Mouse (Mus musculus) MEL (cell line): ENCODE data around the gene Sh2b2. TPM values are rescaled to one million over a fixed set of nuclear protein-coding genes. Genes with fewer than 3 reads are reported as not detected.

Experiments used
- DNase-seq: peaks from one replicate; pipeline ENCODE4 v3.0.0; 2011; ENCODE audit warnings: low read depth, low spot score
- H3K27ac ChIP-seq: 2 replicates; pipeline ENCODE4 v1.5.1; 2012; ENCODE audit warnings: low read depth, mild to moderate bottlenecking, control low read depth, low read length, moderate library complexity; ENCODE audit not compliant: control insufficient read depth
- H3K27me3 ChIP-seq, 2 experiments: fragments of 150-350 bp in 1 of 2; sonication (generic) in 1 of 2; 2 replicates each; pipeline ENCODE4 v1.6.1; 2012; ENCODE audit warnings: low read length in 2 of 2, mild to moderate bottlenecking in 2 of 2, improper control_type of control experiment in 1 of 2, moderate library complexity in 1 of 2; ENCODE audit not compliant: insufficient read depth in 2 of 2, control insufficient read depth in 1 of 2
- H3K36me3 ChIP-seq, 2 experiments: 2 replicates each; pipeline ENCODE4 v1.6.1; 2012 to 2014; ENCODE audit warnings: low read length in 2 of 2, improper control_type of control experiment in 1 of 2, inconsistent platforms in 1 of 2, mild to moderate bottlenecking in 1 of 2; ENCODE audit not compliant: insufficient read depth in 2 of 2, control insufficient read depth in 1 of 2
- H3K4me1 ChIP-seq, 2 experiments: fragments of 150-350 bp in 1 of 2; sonication (generic) in 1 of 2; 2 replicates each; pipeline ENCODE4 v1.6.1; 2012; ENCODE audit warnings: low read length in 2 of 2, improper control_type of control experiment in 1 of 2, mild to moderate bottlenecking in 1 of 2; ENCODE audit not compliant: insufficient read depth in 2 of 2, control insufficient read depth in 1 of 2
- H3K4me3 ChIP-seq, 2 experiments: fragments of 150-350 bp in 1 of 2; sonication (generic) in 1 of 2; 2 replicates each; pipeline ENCODE4 v1.5.1; 2012; ENCODE audit warnings: low read depth in 2 of 2, low read length in 2 of 2, mild to moderate bottlenecking in 2 of 2, moderate library complexity in 2 of 2, control low read depth in 1 of 2, improper control_type of control experiment in 1 of 2; ENCODE audit not compliant: control insufficient read depth in 1 of 2, insufficient read depth in 1 of 2
- H3K79me2 ChIP-seq: 2 replicates; pipeline ENCODE4 v1.6.1; 2012; ENCODE audit warnings: mild to moderate bottlenecking, low read length, moderate library complexity; ENCODE audit not compliant: control insufficient read depth, poor library complexity, insufficient read depth
- H3K9ac ChIP-seq: 2 replicates; pipeline ENCODE4 v1.6.1; 2012; ENCODE audit warnings: low read depth, mild to moderate bottlenecking, control low read depth, low read length, moderate library complexity; ENCODE audit not compliant: control insufficient read depth, poor library complexity, severe bottlenecking
- H3K9me3 ChIP-seq: fragments of 150-350 bp; sonication (generic); replicated peaks from 2 replicates; pipeline ENCODE4 v1.6.1; 2012; ENCODE audit warnings: mild to moderate bottlenecking, low read length, improper control_type of control experiment, moderate library complexity; ENCODE audit not compliant: insufficient read depth
- CHD2 ChIP-seq: IDR thresholded peaks from 2 replicates; pipeline ENCODE4 v1.6.1; 2011; ENCODE audit warnings: low read length, improper control_type of control experiment
- E2F4 ChIP-seq: IDR thresholded peaks from 2 replicates; pipeline ENCODE4 v1.6.1; 2011; ENCODE audit warnings: low read depth, low read length, improper control_type of control experiment, borderline replicate concordance
- ELF1 ChIP-seq: IDR thresholded peaks from 2 replicates; pipeline ENCODE4 v1.6.1; 2014; ENCODE audit warnings: low read depth, mild to moderate bottlenecking, inconsistent platforms, low read length, improper control_type of control experiment, moderate library complexity
- EP300 ChIP-seq, 2 experiments: IDR thresholded peaks; 2 replicates each; pipeline ENCODE4 v1.6.1; 2011; ENCODE audit warnings: improper control_type of control experiment in 2 of 2, low read length in 2 of 2, low read depth in 1 of 2, mild to moderate bottlenecking in 1 of 2
- GATA1 ChIP-seq: IDR thresholded peaks from 2 replicates; pipeline ENCODE4 v1.6.1; 2011; ENCODE audit warnings: low read depth, low read length, improper control_type of control experiment
- HCFC1 ChIP-seq: IDR thresholded peaks from 2 replicates; pipeline ENCODE4 v1.6.1; 2012; ENCODE audit warnings: low read depth, mild to moderate bottlenecking, inconsistent platforms, low read length, improper control_type of control experiment, moderate library complexity
- MAFK ChIP-seq: IDR thresholded peaks from 2 replicates; pipeline ENCODE4 v1.6.1; 2011; ENCODE audit warnings: low read depth, mild to moderate bottlenecking, low read length, improper control_type of control experiment, borderline replicate concordance
- MAX ChIP-seq: IDR thresholded peaks from 2 replicates; pipeline ENCODE4 v1.6.1; 2011; ENCODE audit warnings: low read length, improper control_type of control experiment
- MAZ ChIP-seq: IDR thresholded peaks from 2 replicates; pipeline ENCODE4 v1.6.1; 2012; ENCODE audit warnings: low read depth, mild to moderate bottlenecking, inconsistent platforms, low read length, improper control_type of control experiment
- MXI1 ChIP-seq: IDR thresholded peaks from 2 replicates; pipeline ENCODE4 v1.6.1; 2011; ENCODE audit warnings: mild to moderate bottlenecking, low read depth, low read length, improper control_type of control experiment
- NELFE ChIP-seq: IDR thresholded peaks from 2 replicates; pipeline ENCODE4 v1.6.1; 2011; ENCODE audit warnings: low read depth, low read length, improper control_type of control experiment
- NRF1 ChIP-seq: IDR thresholded peaks from 2 replicates; pipeline ENCODE4 v1.6.1; 2014; ENCODE audit warnings: low read depth, mild to moderate bottlenecking, inconsistent platforms, low read length, improper control_type of control experiment, moderate library complexity; ENCODE audit not compliant: poor library complexity, insufficient read depth, severe bottlenecking
- POLR2A ChIP-seq, 2 experiments: IDR thresholded peaks; 2 replicates each; pipeline ENCODE4 v1.6.1; 2011 to 2012; ENCODE audit warnings: low read length in 2 of 2, mild to moderate bottlenecking in 2 of 2, control low read depth in 1 of 2, improper control_type of control experiment in 1 of 2, low read depth in 1 of 2, moderate library complexity in 1 of 2; ENCODE audit not compliant: control insufficient read depth in 1 of 2, insufficient read depth in 1 of 2, poor library complexity in 1 of 2
- RAD21 ChIP-seq: IDR thresholded peaks from 2 replicates; pipeline ENCODE4 v1.6.1; 2011; ENCODE audit warnings: mild to moderate bottlenecking, low read depth, low read length, improper control_type of control experiment
- TCF12 ChIP-seq: IDR thresholded peaks from 2 replicates; pipeline ENCODE4 v1.6.1; 2014; ENCODE audit warnings: low read depth, mild to moderate bottlenecking, inconsistent platforms, low read length, improper control_type of control experiment, moderate library complexity
- USF1 ChIP-seq: IDR thresholded peaks from 2 replicates; pipeline ENCODE4 v1.6.1; 2014; ENCODE audit warnings: low read depth, mild to moderate bottlenecking, inconsistent platforms, low read length, improper control_type of control experiment, moderate library complexity
- USF2 ChIP-seq, 2 experiments: IDR thresholded peaks; 2 replicates each; pipeline ENCODE4 v1.6.1; 2011 to 2012; ENCODE audit warnings: improper control_type of control experiment in 2 of 2, low read length in 2 of 2, borderline replicate concordance in 1 of 2, inconsistent platforms in 1 of 2, low read depth in 1 of 2, mild to moderate bottlenecking in 1 of 2; ENCODE audit not compliant: insufficient read depth in 1 of 2
- ZC3H11A ChIP-seq: IDR thresholded peaks from 2 replicates; pipeline ENCODE4 v1.6.1; 2012; ENCODE audit warnings: low read depth, mild to moderate bottlenecking, inconsistent platforms, low read length, improper control_type of control experiment
- ZKSCAN1 ChIP-seq: IDR thresholded peaks from 2 replicates; pipeline ENCODE4 v1.6.1; 2012; ENCODE audit warnings: low read depth, mild to moderate bottlenecking, inconsistent platforms, low read length, improper control_type of control experiment, moderate library complexity
- ZNF384 ChIP-seq: IDR thresholded peaks from 2 replicates; pipeline ENCODE4 v1.6.1; 2012; ENCODE audit warnings: low read depth, mild to moderate bottlenecking, inconsistent platforms, low read length, improper control_type of control experiment
- polyA plus RNA-seq, 2 experiments: library from polyadenylated mRNA; stranded (reverse) in 1 of 2; unstranded in 1 of 2; fragments of >175 nt in 1 of 2; fragments of >200 nt in 1 of 2; gene quantifications; 2 replicates each; pipeline versions ENCODE4 v1.2.1 to v1.2.4; 2012; ENCODE audit warnings: low replicate concordance in 2 of 2, low read depth in 1 of 2; ENCODE audit not compliant: insufficient read length in 2 of 2, insufficient read depth in 1 of 2, missing spikeins in 1 of 2
- total RNA-seq: library from RNA; depleted of rRNA; stranded (reverse); fragments of 300-350 nt; gene quantifications from 2 replicates; pipeline ENCODE4 v1.2.3, GENCODE M21; 2012

Gene Sh2b2
- total and polyA plus RNA-seq, 3 experiments: 0.07 TPM; not detected in 2

DNA sequence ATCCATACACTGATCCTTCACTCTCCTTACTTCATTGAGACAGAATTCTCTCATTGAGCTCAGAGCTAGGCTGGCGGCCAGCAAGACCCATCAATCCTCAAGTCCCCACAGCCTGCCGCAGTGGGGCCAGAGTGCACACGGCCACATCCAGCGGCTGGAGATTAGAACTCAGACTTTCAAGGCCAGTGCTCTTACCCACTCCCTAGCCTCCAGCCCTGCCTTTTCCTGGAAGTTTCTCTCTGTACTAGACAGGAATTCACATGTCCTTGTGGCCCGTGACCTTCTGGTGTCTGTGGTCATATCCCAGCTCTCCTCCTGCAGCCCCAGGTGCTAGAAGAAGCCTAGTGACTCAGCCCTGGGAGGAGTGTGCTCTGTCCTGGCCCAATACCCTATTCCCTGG, 9.7 kb downstream of the Sh2b2 start:
- H3K36me3 ChIP-seq: no peaks in the 10 kb centered on the region
- no peak for DNase-seq
- TF ChIP-seq MAX (no peak), MAFK (no peak), MXI1 (no peak), HCFC1 (no peak), E2F4 (no peak), EP300 (IDR thresholded peaks at IDR 0.05; ENCODE audit: low read depth in 1 of 2, low read length in 2 of 2) (no peak)
- no peaks in the 10 kb centered on the region for H3K79me2 ChIP-seq
- no peaks in the 10 kb centered on the region for H3K27me3 ChIP-seq
- H3K9ac ChIP-seq: no peak overlapping the region
- H3K27ac ChIP-seq: no peak overlapping the region
- H3K4me1 ChIP-seq: no peaks in the 10 kb centered on the region
- no peak overlapping the region for H3K4me3 ChIP-seq
- H3K9me3 ChIP-seq: no peaks in the 10 kb centered on the region

DNA sequence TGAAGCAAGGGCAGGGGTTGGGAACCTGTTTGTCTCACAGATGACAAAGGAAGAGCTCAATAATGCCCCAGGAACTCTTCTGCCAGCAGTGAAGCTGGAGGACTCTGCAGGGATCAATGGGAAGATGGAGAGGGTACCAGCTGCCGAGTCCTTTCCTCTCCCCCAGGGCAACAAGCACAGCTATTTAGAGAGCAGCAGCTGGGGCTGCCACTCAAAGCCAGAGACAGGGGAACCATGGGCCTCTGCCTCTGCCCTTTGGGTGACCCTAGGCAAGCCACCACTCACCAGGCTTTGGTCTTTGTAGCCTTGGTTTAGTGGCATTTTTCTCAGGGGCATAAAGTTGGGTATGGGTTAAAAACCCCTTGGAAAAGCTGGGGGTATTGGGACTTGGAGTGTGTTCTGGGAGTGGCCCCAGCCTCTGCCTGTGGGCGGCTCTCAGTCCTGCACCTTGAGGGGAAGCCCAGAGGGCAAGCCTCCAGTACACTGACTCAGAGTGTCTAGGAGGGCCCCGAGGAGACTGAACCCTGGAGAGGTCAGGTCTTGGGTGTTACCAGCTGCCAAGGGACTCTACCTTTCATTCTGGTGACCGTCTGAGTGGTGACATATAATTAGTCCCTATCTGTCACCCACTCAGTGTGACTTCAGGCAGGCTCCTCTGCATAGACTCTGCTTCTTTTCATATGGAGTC, 15.9 kb downstream of the Sh2b2 start:
- Histone ChIP-seq H3K79me2 (no peaks in the 10 kb centered on the region), H3K27me3 (no peaks in the 10 kb centered on the region), H3K36me3 (no peaks in the 10 kb centered on the region), H3K27ac (no peak overlapping the region), H3K9ac (no peak overlapping the region), H3K9me3 (no peaks in the 10 kb centered on the region), H3K4me3 (no peak overlapping the region), H3K4me1 (no peaks in the 10 kb centered on the region)
- TF ChIP-seq MAZ: no peak
- TF ChIP-seq USF1: no peak
- no peak for TF ChIP-seq EP300 (IDR thresholded peaks at IDR 0.05; ENCODE audit: low read depth in 1 of 2, low read length in 2 of 2)
- no peak for TF ChIP-seq E2F4
- TF ChIP-seq NELFE: no peak
- TF ChIP-seq ZKSCAN1: no peak
- no peak for TF ChIP-seq ZNF384
- TF ChIP-seq ELF1: no peak
- no peak for TF ChIP-seq RAD21
- TF ChIP-seq POLR2A (IDR thresholded peaks at IDR 0.05; ENCODE audit: control insufficient read depth in 1 of 2, insufficient read depth in 1 of 2, low read depth in 1 of 2, low read length in 2 of 2, poor library complexity in 1 of 2): no peak
- TF ChIP-seq USF2 (IDR thresholded peaks at IDR 0.05; ENCODE audit: borderline replicate concordance in 1 of 2, insufficient read depth in 1 of 2, low read depth in 1 of 2, low read length in 2 of 2): no peak
- no peak for TF ChIP-seq NRF1
- no peak for TF ChIP-seq CHD2
- TF ChIP-seq ZC3H11A: no peak
- TF ChIP-seq MAFK: no peak
- no peak for TF ChIP-seq TCF12
- no peak for TF ChIP-seq GATA1
- no peak for DNase-seq
